Mouse (Mus musculus): ENCODE data around the gene Rps6ka2.
"Not testable (repeated sequence)": the region's sequence is repeated elsewhere in the genome, so short reads cannot be mapped to it uniquely, and the experiment has no call there.

DNA sequence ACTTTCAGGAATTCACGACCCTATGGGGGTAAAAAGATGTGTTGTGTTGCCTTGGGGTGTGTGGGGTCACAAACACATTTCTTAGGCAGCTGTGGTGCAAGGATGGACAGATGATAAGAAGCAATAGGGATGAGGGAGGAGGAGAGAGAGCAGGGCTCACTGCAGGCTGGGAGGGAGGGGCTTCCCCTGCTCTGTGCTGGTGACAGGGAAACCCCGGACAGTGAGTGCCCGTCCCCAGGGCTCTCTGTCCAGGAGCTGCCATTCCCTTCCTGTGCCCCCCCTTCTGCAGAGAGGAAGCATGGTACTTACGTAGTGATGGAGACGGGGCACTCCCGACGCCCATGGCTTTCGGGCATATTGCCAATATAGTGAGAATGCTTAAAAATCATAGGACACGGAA is 167.5 kb downstream of the Rps6ka2 start:
- not testable (repeated sequence) for TF ChIP-seq POLR2A (IDR thresholded peaks at IDR 0.05; ENCODE audit: low read depth, low read length); CTCF (IDR thresholded peaks at IDR 0.05; ENCODE audit: borderline replicate concordance, insufficient read depth, low read length)
